Mouse (Mus musculus) midbrain, embryonic 12.5 days (tissue): ENCODE measurements around the gene Stt3a. TPM values are rescaled to one million over a fixed set of nuclear protein-coding genes. Genes with fewer than 3 reads are reported as not detected.

Experiments
- ATAC-seq: fragments of 200-750 bp; cut with Nextera tagmentation; 2 replicates; pipeline ENCODE4 v1.8.0; 2017; ENCODE audit warnings: low read depth, moderate TSS enrichment, moderate library complexity; ENCODE audit not compliant: low FRiP score
- H3K27ac ChIP-seq: fragments of 300-500 bp; sonication (generic); replicated peaks from 2 replicates; pipeline ENCODE4 v1.5.1; 2016; ENCODE audit warnings: mild to moderate bottlenecking
- H3K27me3 ChIP-seq: fragments of 300-500 bp; sonication (generic); 2 replicates; pipeline ENCODE4 v1.6.1; 2016; ENCODE audit warnings: mild to moderate bottlenecking
- H3K36me3 ChIP-seq: fragments of 300-500 bp; sonication (generic); 2 replicates; pipeline ENCODE4 v1.6.1; 2016
- H3K4me1 ChIP-seq: fragments of 300-500 bp; sonication (generic); 2 replicates; pipeline ENCODE4 v1.6.1; 2016
- H3K4me2 ChIP-seq: fragments of 300-500 bp; sonication (generic); replicated peaks from 2 replicates; pipeline ENCODE4 v1.6.1; 2016; ENCODE audit warnings: mild to moderate bottlenecking, moderate library complexity
- H3K4me3 ChIP-seq: fragments of 300-500 bp; sonication (generic); 2 replicates; pipeline ENCODE4 v1.5.1; 2016; ENCODE audit warnings: mild to moderate bottlenecking
- H3K9ac ChIP-seq: fragments of 300-500 bp; sonication (generic); replicated peaks from 2 replicates; pipeline ENCODE4 v1.6.1; 2016; ENCODE audit warnings: mild to moderate bottlenecking, moderate library complexity
- H3K9me3 ChIP-seq: fragments of 300-500 bp; sonication (generic); 2 replicates; pipeline ENCODE4 v1.6.1; 2016; ENCODE audit warnings: mild to moderate bottlenecking
- WGBS: fragments of 180-500 bp; shearing (Covaris S2); methylation state at CpG from one replicate; pipeline ENCODE4 v1.1.7; 2016; 5-methylcytosine and 5-hydroxymethylcytosine counted together
- polyA plus RNA-seq: library from polyadenylated mRNA; unstranded; fragments of >200 nt; fragmentation: Nextera tagmentation; extraction: Ambion mirVana; gene quantifications from 2 replicates; pipeline ENCODE4 v1.2.1, GENCODE M21; 2016

Gene Stt3a
- polyA plus RNA-seq: 132 and 165 TPM in 2 replicates

GRCm38 (mm10) chr9:36767203-36768143 lies at the start of gene Stt3a:
Gene Stt3a (minus strand): TSS chr9:36767679.
- peak; percentile 100 for ATAC-seq
- peak within 1 kb of the TSS; percentile 80 for H3K27ac ChIP-seq
- under 1% methylated on average over 60 of the region's 60 CpGs for WGBS
- H3K36me3 ChIP-seq: peaks cover 14% of the 10 kb centered on the region
- H3K4me1 ChIP-seq: peaks cover 20% of the 10 kb centered on the region
- peak within 1 kb of the TSS; percentile 91 for H3K4me3 ChIP-seq
- no peaks in the 10 kb centered on the region for H3K27me3 ChIP-seq
- no peaks in the 10 kb centered on the region for H3K9me3 ChIP-seq
- H3K9ac ChIP-seq: peak within 1 kb of the TSS; percentile 85
- H3K4me2 ChIP-seq: peak within 1 kb of the TSS; percentile 82

- ATAC-seq: no peak
- Histone ChIP-seq H3K27ac (no peak overlapping the region), H3K9me3 (no peaks in the 10 kb centered on the region), H3K9ac (no peak overlapping the region), H3K4me2 (no peak overlapping the region), H3K4me3 (no peak overlapping the region), H3K4me1 (no peaks in the 10 kb centered on the region), H3K27me3 (no peaks in the 10 kb centered on the region), H3K36me3 (no peaks in the 10 kb centered on the region)
- WGBS: 83% methylated on average over 2 of the region's 3 CpGs
Observed at GRCm38 (mm10) chr9:36814486-36814885, 47.0 kb upstream of the Stt3a start.

- no peak overlapping the region for H3K9ac ChIP-seq
- WGBS: 90% methylated on average over 5 of the region's 5 CpGs
- no peak for ATAC-seq
Observed at GRCm38 (mm10) chr9:36808126-36808785, 40.8 kb upstream of the Stt3a start.

GRCm38 (mm10) chr9:36805256-36805975 lies 37.9 kb upstream of the Stt3a start:
- H3K27me3 ChIP-seq: no peaks in the 10 kb centered on the region
- H3K4me2 ChIP-seq: no peak overlapping the region
- no peaks in the 10 kb centered on the region for H3K9me3 ChIP-seq
- no peaks in the 10 kb centered on the region for H3K36me3 ChIP-seq
- H3K4me3 ChIP-seq: no peak overlapping the region
- H3K9ac ChIP-seq: no peak overlapping the region
- no peaks in the 10 kb centered on the region for H3K4me1 ChIP-seq
- H3K27ac ChIP-seq: no peak overlapping the region
- ATAC-seq: no peak
- WGBS: 87% methylated on average over 3 of the region's 3 CpGs

More at GRCm38 (mm10) chr9:36808126-36808785, 40.8 kb upstream of the Stt3a start:
- Histone ChIP-seq H3K27me3 (no peaks in the 10 kb centered on the region), H3K36me3 (no peaks in the 10 kb centered on the region), H3K27ac (no peak overlapping the region), H3K4me1 (no peaks in the 10 kb centered on the region), H3K4me3 (no peak overlapping the region), H3K4me2 (no peak overlapping the region), H3K9me3 (no peaks in the 10 kb centered on the region)

GRCm38 (mm10) chr9:36803926-36804325 lies 36.4 kb upstream of the Stt3a start:
- no peak overlapping the region for H3K9ac ChIP-seq
- H3K4me3 ChIP-seq: no peak overlapping the region
- H3K4me1 ChIP-seq: no peaks in the 10 kb centered on the region
- WGBS: 90% methylated on average over 3 of the region's 3 CpGs
- no peak overlapping the region for H3K4me2 ChIP-seq
- H3K36me3 ChIP-seq: no peaks in the 10 kb centered on the region
- no peaks in the 10 kb centered on the region for H3K27me3 ChIP-seq
- no peak for ATAC-seq
- no peak overlapping the region for H3K27ac ChIP-seq
- H3K9me3 ChIP-seq: no peaks in the 10 kb centered on the region

- no peaks in the 10 kb centered on the region for H3K36me3 ChIP-seq
- H3K9ac ChIP-seq: no peak overlapping the region
- ATAC-seq: no peak
- WGBS: 79% methylated on average over 6 of the region's 6 CpGs
- H3K27ac ChIP-seq: no peak overlapping the region
- H3K4me3 ChIP-seq: no peak overlapping the region
- H3K4me2 ChIP-seq: no peak overlapping the region
- no peaks in the 10 kb centered on the region for H3K27me3 ChIP-seq
- no peaks in the 10 kb centered on the region for H3K9me3 ChIP-seq
- no peaks in the 10 kb centered on the region for H3K4me1 ChIP-seq
Observed at GRCm38 (mm10) chr9:36803386-36803785, 35.9 kb upstream of the Stt3a start.

- Histone ChIP-seq H3K4me3 (no peak overlapping the region), H3K36me3 (no peaks in the 10 kb centered on the region), H3K9ac (no peak overlapping the region), H3K4me1 (no peaks in the 10 kb centered on the region), H3K27me3 (no peaks in the 10 kb centered on the region), H3K4me2 (no peak overlapping the region), H3K27ac (no peak overlapping the region), H3K9me3 (no peaks in the 10 kb centered on the region)
- 80% methylated on average over 3 of the region's 3 CpGs for WGBS
- ATAC-seq: no peak
Observed at GRCm38 (mm10) chr9:36802951-36803350, 35.5 kb upstream of the Stt3a start.

- Histone ChIP-seq H3K9me3 (no peaks in the 10 kb centered on the region), H3K27me3 (no peaks in the 10 kb centered on the region), H3K4me2 (no peak overlapping the region), H3K9ac (no peak overlapping the region), H3K4me1 (no peaks in the 10 kb centered on the region), H3K36me3 (no peaks in the 10 kb centered on the region), H3K27ac (no peak overlapping the region), H3K4me3 (no peak overlapping the region)
- WGBS: 84% methylated on average over 2 of the region's 2 CpGs
- ATAC-seq: no peak
Observed at GRCm38 (mm10) chr9:36801961-36802360, 34.5 kb upstream of the Stt3a start.

GRCm38 (mm10) chr9:36796781-36797555 lies 29.5 kb upstream of the Stt3a start, which contains the start of gene Ei24:
Gene Ei24 (minus strand): TSS chr9:36797393.
- peak within 1 kb of the TSS; percentile 93 for H3K4me3 ChIP-seq
- under 1% methylated on average over 64 of the region's 66 CpGs for WGBS
- H3K4me2 ChIP-seq: peak within 1 kb of the TSS; percentile 92
- no peaks in the 10 kb centered on the region for H3K9me3 ChIP-seq
- peak within 1 kb of the TSS; percentile 98 for H3K9ac ChIP-seq
- H3K27ac ChIP-seq: peak within 1 kb of the TSS; percentile 64
- peak; percentile 100 for ATAC-seq
- H3K27me3 ChIP-seq: no peaks in the 10 kb centered on the region
- H3K4me1 ChIP-seq: peaks cover 19% of the 10 kb centered on the region
- H3K36me3 ChIP-seq: 0 out of 2 replicates have a peak, but pooled peaks cover 7% of the 10 kb centered on the region

GRCm38 (mm10) chr9:36796224-36796623 lies 28.7 kb upstream of the Stt3a start:
- H3K9ac ChIP-seq: peak overlapping the region; percentile 98
- H3K27ac ChIP-seq: no peak overlapping the region
- no peak for ATAC-seq
- H3K4me1 ChIP-seq: peaks cover 19% of the 10 kb centered on the region
- peaks cover 15% of the 10 kb centered on the region for H3K36me3 ChIP-seq
- peak overlapping the region; percentile 92 for H3K4me2 ChIP-seq
- H3K4me3 ChIP-seq: peak overlapping the region; percentile 93
- no peaks in the 10 kb centered on the region for H3K9me3 ChIP-seq
- H3K27me3 ChIP-seq: no peaks in the 10 kb centered on the region
- 28% methylated on average over 5 of the region's 5 CpGs for WGBS

GRCm38 (mm10) chr9:36795556-36795955 lies 28.1 kb upstream of the Stt3a start:
- no peak overlapping the region for H3K4me3 ChIP-seq
- no peak for ATAC-seq
- no peak overlapping the region for H3K9ac ChIP-seq
- peaks cover 21% of the 10 kb centered on the region for H3K36me3 ChIP-seq
- no peak overlapping the region for H3K27ac ChIP-seq
- peaks cover 19% of the 10 kb centered on the region for H3K4me1 ChIP-seq
- WGBS: 96% methylated on average over 1 of the region's 1 CpGs
- H3K4me2 ChIP-seq: peak overlapping the region; percentile 92; the same call in 1 of the 2 replicates
- H3K9me3 ChIP-seq: no peaks in the 10 kb centered on the region
- no peaks in the 10 kb centered on the region for H3K27me3 ChIP-seq
